Mouse (Mus musculus) layer of hippocampus, adult 9-11 months (tissue): ENCODE results near the gene Vhl.

ENCODE experiments used
- DNase-seq: peaks from one replicate; pipeline ENCODE4 v3.0.0; 2022

The Vhl gene

DNA sequence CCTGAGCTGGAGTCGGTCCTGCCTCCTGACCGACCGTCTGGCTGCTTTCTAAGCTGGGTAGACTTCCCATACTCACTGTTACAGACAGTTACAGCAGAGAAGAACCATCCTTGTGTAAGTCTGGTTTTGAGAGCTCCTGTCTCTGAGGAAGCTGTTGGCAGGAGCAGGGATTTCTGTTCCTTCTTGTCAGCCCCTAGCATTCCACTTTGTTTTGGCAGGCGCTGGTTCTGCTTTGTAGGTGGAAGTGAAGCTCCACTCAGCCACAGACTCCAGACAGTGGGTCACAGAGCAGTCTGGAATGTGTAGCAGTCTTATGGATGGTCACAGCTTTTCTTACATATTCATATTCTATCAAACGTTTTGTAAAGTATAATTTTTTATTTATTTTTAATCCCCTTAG lies 6.6 kb downstream of the Vhl start:
- DNase-seq: peak; percentile 75

DNA sequence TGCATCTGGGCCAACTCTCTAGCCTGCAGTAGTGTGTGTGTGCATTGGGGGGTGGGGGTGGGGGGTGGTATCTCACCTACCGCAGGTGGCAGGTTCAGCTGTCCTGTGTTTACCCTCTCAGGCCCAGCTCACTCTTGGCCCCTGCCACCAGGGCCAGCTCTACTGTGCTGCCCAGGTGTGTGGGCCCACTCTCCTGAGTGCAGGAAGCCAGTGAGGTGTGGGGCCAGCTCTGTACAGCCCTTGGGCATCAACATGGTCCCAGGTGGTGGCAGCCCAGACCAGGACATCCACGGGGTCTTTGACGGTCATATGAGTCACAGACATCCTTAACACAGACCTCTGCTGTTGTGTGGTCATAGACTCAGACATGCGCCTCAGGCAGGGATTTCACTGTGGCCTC lies 9.1 kb downstream of the Vhl start:
- no peak for DNase-seq

DNA sequence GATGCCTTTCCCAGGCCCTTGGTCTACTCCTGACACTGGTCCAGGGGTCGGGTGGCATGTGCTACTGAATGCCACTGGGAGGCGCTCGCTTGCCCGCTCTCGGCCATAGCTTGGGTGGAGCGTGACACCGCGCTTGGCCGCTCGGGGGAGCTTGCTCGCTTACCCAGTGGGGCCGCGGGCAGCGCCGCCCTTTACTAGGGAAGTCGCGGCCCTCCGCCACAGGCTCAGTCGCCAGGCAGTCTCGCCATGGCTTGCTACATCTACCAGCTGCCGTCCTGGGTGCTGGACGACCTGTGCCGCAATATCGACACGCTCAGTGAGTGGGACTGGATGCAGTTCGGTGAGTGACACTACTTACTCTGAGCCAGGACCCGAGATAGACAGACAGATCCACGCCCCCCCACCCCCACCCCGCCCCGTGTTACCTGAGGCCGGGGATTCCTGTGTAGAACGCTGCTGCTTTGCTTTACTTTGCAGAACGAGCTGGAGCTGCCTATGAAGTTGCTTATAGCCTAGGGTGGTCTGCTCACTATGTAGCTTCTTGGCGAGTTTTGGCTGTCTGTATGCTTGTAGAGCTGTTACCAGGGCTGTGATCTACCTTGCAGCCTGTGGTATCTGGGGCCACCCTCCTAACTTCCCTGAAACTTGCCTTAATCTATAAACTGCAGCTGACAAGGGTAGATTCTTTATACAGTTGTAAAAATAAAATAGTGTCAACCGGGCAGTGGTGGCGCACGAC lies 14.7 kb downstream of the Vhl start, which contains the start of gene Irak2:
Gene Irak2, plus strand, starts transcription at position 166 of the 739 bp plus-strand sequence.
- DNase-seq: peak; percentile 94

GRCm38 (mm10) chr6:113639201-113639600 lies 15.4 kb downstream of the Vhl start:
- no peak for DNase-seq

- no peak for DNase-seq
Observed at GRCm38 (mm10) chr6:113642605-113643004, 18.8 kb downstream of the Vhl start.

DNA sequence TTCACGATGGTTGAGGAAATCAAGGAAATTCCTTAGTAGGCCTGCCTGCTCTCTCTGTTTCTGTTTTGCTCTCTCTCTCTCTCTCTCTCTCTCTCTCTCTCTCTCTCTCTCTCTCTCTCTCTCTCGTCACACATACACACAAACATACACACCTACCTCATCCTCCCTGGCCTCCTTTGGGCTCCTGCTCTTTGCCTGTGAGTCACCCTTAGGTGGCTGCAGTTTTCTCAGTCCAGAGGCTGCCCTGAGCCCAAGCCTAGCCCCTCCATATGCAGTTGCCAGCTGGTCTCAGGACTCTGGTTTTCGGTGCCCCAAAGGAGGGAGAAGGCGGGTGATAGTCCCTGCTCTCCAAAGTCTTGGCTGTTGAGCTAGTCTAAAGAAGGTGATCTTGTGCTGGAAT lies 19.3 kb downstream of the Vhl start:
- no peak for DNase-seq

GRCm38 (mm10) chr6:113643967-113644366 lies 20.2 kb downstream of the Vhl start:
- no peak for DNase-seq

- peak; percentile 75 for DNase-seq
Observed at GRCm38 (mm10) chr6:113644808-113645207, 21.0 kb downstream of the Vhl start.

DNA sequence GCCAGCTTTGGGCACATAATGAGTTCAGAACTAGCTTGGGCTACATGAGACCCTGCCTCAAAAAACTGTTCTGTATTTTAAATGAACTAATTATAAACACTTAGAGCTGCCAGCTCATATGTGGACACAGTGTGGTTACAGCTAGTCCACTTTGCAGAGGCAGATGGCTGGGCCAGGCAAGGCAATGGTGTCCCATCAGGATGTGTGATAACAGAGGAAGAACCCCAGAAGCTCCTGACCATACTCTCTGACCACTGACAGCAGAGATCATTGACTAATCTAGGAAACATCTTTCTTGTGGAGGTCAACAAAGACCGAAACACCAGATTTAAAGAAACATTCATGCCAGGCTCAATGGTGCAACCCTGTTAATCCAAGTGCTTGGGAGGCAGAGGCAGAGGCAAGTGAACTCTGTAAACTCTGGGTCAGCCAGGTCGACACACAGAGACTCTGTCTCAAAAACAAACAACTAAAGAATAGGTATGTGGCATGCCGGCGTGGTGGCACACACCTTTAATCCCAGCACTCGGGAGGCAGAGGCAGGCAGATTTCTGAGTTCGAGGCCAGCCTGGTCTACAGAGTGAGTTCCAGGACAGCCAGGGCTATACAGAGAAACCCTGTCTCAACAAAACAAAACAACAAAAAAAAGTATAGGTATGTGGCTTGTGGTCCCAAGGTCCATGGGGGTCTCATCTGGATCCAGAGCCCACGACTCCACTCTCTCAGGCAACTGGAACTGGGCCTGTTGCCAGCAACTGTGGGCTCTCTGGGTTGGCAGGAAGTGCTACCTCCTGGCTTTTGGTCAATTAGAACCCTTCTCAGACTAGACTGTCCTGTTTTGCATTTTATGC lies 25.8 kb downstream of the Vhl start:
- DNase-seq: no peak

DNA sequence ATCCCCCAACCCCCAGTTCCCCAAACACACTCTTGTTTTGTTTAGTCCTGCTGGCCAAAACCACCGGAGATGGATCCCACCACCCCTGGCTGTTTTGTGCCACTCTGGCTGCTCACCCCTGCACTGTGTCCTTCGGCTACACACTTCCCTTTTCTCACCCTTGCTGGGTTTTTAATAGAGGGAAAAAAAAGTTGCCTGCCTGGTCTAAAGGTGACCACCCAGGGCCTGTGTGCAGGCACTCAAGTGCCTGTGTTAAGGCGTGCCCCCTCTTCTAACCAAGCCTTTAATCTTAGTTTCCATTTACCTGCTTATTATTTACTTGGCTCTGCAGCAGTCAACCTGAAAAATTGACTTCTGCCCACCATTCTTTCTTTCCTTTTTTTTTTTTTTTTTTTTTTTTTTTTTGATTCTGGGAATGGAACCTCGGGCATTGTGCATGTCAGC lies 26.5 kb downstream of the Vhl start:
- peak; percentile 40 for DNase-seq

GRCm38 (mm10) chr6:113651626-113652025 lies 27.9 kb downstream of the Vhl start:
- DNase-seq: no peak

DNA sequence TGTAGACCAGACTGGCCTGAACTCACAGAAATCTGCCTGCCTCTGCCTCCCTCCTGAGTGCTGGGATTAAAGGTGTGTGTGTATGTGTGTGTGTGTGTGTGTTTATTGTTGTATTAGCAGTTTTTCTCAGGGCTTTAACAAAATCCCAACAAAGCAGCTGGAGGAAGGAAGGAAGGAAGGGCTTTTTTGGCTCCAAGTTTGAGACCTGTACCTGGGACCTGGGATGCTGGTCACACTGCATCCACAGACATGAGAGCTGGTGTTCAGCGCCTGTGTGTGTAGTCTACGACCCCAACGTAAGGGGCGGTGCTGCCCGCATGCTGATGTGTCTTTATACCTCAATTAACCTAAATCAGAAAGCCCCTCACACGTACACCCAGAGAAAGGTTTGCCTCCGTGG lies 29.8 kb downstream of the Vhl start:
- DNase-seq: no peak

- DNase-seq: no peak
Observed at GRCm38 (mm10) chr6:113654102-113654501, 30.3 kb downstream of the Vhl start.

- DNase-seq: no peak
Observed at GRCm38 (mm10) chr6:113654753-113655397, 31.1 kb downstream of the Vhl start.

DNA sequence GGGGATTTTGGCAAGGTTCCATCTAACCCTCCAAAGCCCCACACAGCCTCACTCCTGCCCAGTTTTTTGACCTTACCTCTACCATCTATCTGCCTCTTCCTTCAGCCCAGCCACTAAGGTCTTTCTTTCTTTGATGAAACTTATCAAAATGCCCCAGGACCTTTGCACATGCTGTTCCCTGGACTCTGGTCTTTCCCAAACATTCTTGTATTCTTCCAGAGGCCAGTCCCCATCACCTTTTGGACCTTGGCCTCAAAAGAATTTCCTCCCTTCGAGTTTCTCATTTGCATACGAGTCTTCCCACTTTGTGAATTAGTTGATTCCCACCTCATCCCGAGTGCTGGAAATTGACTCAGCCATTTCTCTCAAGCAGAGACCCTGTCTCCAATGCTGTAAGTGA lies 31.7 kb downstream of the Vhl start:
- DNase-seq: no peak

DNA sequence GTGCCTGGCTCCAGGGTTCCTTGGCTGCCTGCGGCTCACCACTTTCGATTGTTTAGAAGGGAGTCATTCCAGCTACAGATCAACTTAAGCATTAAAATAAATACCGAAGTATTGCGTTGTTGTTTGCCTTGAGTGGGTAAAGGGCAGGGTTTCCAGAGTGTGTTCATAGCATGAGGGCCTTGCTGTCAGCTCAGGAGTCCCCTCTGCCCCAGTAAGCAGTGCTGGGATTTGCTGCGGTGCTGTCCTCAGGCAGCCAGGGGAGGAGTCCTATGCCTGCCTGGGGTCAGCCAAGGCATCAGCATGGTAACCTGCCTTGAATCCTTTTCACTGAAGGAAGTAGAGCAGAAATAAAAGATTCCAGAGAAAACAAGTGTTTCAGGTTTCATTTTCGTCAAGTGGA lies 33.1 kb downstream of the Vhl start:
- DNase-seq: no peak

DNA sequence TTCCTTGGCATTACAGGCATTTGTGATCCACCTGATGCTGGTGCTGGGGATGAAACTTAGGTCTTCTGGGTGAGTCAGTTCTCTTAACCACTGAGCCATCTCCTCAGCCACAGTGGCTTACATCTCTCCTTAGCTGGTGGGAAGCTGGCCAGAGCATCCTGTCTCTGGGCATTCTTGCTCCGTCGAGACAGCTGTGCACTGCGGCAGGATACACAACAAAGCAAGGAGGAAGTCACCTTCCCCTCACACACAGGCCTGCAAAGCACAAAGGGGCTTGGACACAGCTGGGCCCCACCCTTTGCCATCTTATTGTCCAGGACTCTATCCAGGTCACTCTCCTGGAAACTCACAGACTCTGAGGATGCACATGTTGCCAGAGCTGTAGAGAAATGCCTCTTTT lies 34.5 kb downstream of the Vhl start:
- no peak for DNase-seq

DNA sequence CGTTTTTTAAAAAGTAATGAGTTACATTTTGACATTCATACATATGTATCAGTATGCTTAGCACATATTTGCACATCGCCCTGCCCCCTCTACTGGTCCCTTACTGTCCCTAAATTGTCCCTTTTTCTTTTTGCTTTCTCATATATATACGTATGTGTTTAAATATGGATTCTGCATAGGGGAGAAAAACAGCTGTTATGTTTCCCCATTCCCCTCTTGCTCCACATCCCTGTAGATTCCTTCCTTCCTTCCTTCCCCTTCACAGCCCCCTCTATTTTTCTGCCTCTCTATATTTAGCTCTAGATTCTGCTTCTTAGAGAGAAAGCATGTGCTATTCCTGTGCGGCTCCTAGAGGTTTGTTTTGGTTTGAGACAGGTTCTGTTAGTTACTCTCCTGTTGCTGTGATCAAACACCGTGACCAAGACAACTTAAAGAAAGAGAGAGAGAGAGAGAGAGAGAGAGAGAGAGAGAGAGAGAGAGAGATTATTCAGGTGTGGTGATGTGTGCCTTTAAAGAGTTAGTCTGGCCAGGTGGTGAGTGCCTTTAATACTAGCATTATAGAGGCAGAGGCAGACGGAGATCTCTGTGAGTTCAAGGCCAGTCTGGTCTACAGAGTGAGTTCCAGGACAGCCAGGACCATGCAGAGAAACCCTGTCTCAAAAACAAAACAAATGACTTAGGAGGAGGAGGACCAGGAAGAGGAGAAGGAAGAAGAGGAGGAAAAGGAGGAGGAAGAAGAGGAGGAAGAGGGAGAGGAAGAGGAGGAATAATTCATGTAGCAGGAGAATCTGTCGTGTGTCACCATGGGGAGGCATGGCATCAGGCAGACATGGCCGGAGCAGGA lies 36.1 kb downstream of the Vhl start:
- no peak for DNase-seq

- no peak for DNase-seq
Observed at GRCm38 (mm10) chr6:113660492-113661352, 37.0 kb downstream of the Vhl start.

- peak; percentile 65 for DNase-seq
Observed at GRCm38 (mm10) chr6:113661353-113662241, 37.8 kb downstream of the Vhl start.
